Mouse (Mus musculus) midbrain, embryonic 10.5 days (tissue): Measurements from ENCODE around the gene Fads6. TPM values are rescaled to one million over a fixed set of nuclear protein-coding genes. Genes with fewer than 3 reads are reported as not detected.

Experiments used
- DNase-seq: peaks from one replicate; pipeline ENCODE4 v3.0.0-alpha.2; 2017; ENCODE audit warnings: low spot score
- H3K27ac ChIP-seq: fragments of 300-500 bp; sonication (generic); replicated peaks from 2 replicates; pipeline ENCODE4 v1.5.1; 2016; ENCODE audit warnings: mild to moderate bottlenecking
- H3K27me3 ChIP-seq: fragments of 300-500 bp; sonication (generic); 2 replicates; pipeline ENCODE4 v1.6.1; 2016; ENCODE audit warnings: low read depth, mild to moderate bottlenecking; ENCODE audit not compliant: poor library complexity, severe bottlenecking
- H3K36me3 ChIP-seq: fragments of 300-500 bp; sonication (generic); 2 replicates; pipeline ENCODE4 v1.6.1; 2016; ENCODE audit warnings: mild to moderate bottlenecking, moderate library complexity
- H3K4me1 ChIP-seq: fragments of 300-500 bp; sonication (generic); 2 replicates; pipeline ENCODE4 v1.6.1; 2016
- H3K4me3 ChIP-seq: fragments of 300-500 bp; sonication (generic); 2 replicates; pipeline ENCODE4 v1.5.1; 2016; ENCODE audit warnings: mild to moderate bottlenecking, moderate library complexity
- H3K9me3 ChIP-seq: fragments of 300-500 bp; sonication (generic); replicated peaks from 2 replicates; pipeline ENCODE4 v1.6.1; 2016; ENCODE audit warnings: mild to moderate bottlenecking
- WGBS: fragments of 180-500 bp; shearing (Covaris S2); methylation state at CpG from one replicate; pipeline ENCODE4 v1.1.7; 2016; 5-methylcytosine and 5-hydroxymethylcytosine counted together
- microRNA-seq: library from miRNA; unstranded; fragments of <30 nt; microRNA quantifications from one replicate; pipeline ENCODE4, GENCODE M21; 2017
- polyA plus RNA-seq: library from polyadenylated mRNA; unstranded; fragments of >200 nt; fragmentation: Nextera tagmentation; extraction: Ambion mirVana; gene quantifications from 2 replicates; pipeline ENCODE4 v1.2.1, GENCODE M21; 2016

The Fads6 gene
- polyA plus RNA-seq, 1 experiment from 2014 or later: 0.37 TPM

GRCm38 (mm10) chr11:115236570-115236969, 60.9 kb downstream of the Fads6 start:
- peaks cover 21% of the 10 kb centered on the region for H3K27me3 ChIP-seq
- H3K4me1 ChIP-seq: peaks cover 69% of the 10 kb centered on the region
- H3K36me3 ChIP-seq: no peaks in the 10 kb centered on the region
- 77% methylated on average over 5 of the region's 5 CpGs for WGBS
- DNase-seq: no peak
- peak overlapping the region; percentile 65 for H3K27ac ChIP-seq
- no peaks in the 10 kb centered on the region for H3K9me3 ChIP-seq
- H3K4me3 ChIP-seq: no peak overlapping the region

DNA sequence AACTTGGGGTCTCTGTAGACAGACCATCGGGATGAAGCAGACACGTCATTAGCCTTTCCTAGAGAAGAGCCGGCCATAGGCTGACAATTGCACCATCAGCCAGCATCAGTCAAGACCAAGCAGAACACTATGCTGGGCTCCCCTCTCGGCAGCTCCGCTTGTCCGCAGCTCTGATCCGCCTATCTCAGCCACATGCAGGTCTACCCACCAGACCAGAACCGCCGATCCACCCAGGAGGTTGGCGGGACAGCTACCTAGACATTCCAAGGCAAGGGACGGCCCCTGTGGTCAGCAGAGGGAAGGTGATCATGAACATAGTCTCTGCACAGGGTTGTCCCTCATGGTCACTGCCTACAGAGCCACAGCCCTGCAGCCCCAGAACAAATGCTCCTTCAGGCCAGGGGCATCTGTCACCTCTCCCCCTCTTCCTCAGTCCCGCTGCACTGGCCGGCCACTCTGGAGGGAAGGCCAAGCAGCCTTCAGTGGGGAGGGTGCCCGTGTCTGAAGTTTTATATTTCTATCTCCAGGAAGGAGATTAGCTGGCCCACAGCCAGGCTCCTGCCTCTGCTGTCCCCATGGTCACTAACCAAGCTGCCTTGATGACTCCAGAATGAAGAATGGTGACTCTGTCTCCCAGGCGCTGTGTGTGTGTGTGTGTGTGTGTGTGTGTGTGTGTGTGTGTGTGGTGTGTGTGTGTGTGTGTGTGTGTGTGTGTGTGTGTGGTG, 63.0 kb downstream of the Fads6 start:
- H3K4me1 ChIP-seq: peaks cover 75% of the 10 kb centered on the region
- WGBS: 76% methylated on average over 15 of the region's 15 CpGs
- H3K36me3 ChIP-seq: no peaks in the 10 kb centered on the region
- DNase-seq: no peak
- H3K9me3 ChIP-seq: no peaks in the 10 kb centered on the region
- peak overlapping the region; percentile 73 for H3K27ac ChIP-seq
- H3K4me3 ChIP-seq: no peak overlapping the region
- peaks cover 34% of the 10 kb centered on the region for H3K27me3 ChIP-seq

DNA sequence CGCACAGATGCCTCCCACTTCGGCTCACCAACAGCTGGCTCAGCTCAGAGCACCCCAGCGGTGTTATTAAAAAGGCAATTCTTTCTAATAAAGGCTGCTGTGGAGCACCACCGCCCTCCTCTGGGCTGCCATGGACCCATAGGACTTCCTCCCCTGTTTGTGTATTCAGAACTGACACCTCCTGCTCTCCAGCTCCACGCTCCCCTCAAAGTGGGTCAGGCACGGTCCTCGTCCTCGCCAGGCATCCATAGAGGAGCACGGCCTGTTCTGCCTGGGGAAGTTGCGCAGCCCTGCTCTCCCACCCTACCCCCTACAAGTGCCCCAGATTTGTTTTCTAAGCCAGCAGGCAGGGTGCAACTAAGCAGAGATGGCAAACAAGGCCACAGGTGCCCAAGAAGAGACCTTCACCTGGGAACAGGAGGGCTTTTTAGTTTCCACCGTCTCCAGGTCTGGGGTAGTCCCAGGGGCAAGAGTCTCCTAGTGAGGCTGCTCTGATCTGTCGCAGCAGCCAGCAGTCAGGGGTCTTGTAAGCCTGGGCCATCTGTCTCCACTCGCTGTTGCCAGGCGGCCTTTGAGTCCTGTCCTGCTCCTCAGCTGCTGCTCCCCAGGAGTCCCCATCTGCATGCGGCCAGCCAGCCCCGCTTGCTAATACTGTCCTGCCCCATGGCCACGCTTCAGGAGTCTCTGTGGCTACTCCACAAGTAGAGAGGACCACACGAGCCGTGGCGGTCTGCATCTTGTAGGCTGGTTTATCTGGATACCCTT, 63.8 kb downstream of the Fads6 start:
- H3K36me3 ChIP-seq: no peaks in the 10 kb centered on the region
- H3K4me3 ChIP-seq: no peak overlapping the region
- peaks cover 42% of the 10 kb centered on the region for H3K27me3 ChIP-seq
- no peaks in the 10 kb centered on the region for H3K9me3 ChIP-seq
- peak overlapping the region; percentile 73 for H3K27ac ChIP-seq
- WGBS: 45% methylated on average over 20 of the region's 20 CpGs
- peaks cover 80% of the 10 kb centered on the region for H3K4me1 ChIP-seq
- DNase-seq: peak; percentile 39

- Histone ChIP-seq H3K36me3 (no peaks in the 10 kb centered on the region), H3K9me3 (no peaks in the 10 kb centered on the region), H3K27ac (peak overlapping the region; percentile 73; the same call in 1 of the 2 replicates), H3K27me3 (peaks cover 45% of the 10 kb centered on the region), H3K4me1 (peaks cover 83% of the 10 kb centered on the region), H3K4me3 (no peak overlapping the region)
- 74% methylated on average over 5 of the region's 5 CpGs for WGBS
- DNase-seq: no peak
Observed at GRCm38 (mm10) chr11:115232889-115233288, 64.6 kb downstream of the Fads6 start.

- 69% methylated on average over 9 of the region's 9 CpGs for WGBS
- no peaks in the 10 kb centered on the region for H3K9me3 ChIP-seq
- peaks cover 45% of the 10 kb centered on the region for H3K27me3 ChIP-seq
- H3K4me1 ChIP-seq: peaks cover 89% of the 10 kb centered on the region
- H3K4me3 ChIP-seq: no peak overlapping the region
- no peaks in the 10 kb centered on the region for H3K36me3 ChIP-seq
- no peak for DNase-seq
- peak overlapping the region; percentile 52; the same call in 1 of the 2 replicates for H3K27ac ChIP-seq
Observed at GRCm38 (mm10) chr11:115231924-115232323, 65.5 kb downstream of the Fads6 start.

GRCm38 (mm10) chr11:115231168-115231915, 66.1 kb downstream of the Fads6 start:
- Histone ChIP-seq H3K4me1 (peaks cover 89% of the 10 kb centered on the region), H3K27ac (peak overlapping the region; percentile 52; the same call in 1 of the 2 replicates), H3K4me3 (no peak overlapping the region), H3K9me3 (no peaks in the 10 kb centered on the region), H3K27me3 (peaks cover 45% of the 10 kb centered on the region), H3K36me3 (no peaks in the 10 kb centered on the region)
- 60% methylated on average over 14 of the region's 14 CpGs for WGBS
- DNase-seq: no peak

Small RNA genes lying within 50 kb of the gene (microRNA-seq; reads per million reads assigned to microRNA genes)
- gene Gm25837: not detected

Other genes starting within 250 kb of the Fads6 start
- not detected in 2 replicates for gene Cd300ld3, start 249.3 kb downstream of the Fads6 start, polyA plus RNA-seq
- not detected in 2 replicates for gene Cd300e, start 235.5 kb downstream of the Fads6 start, polyA plus RNA-seq
- 0.49 and 1.1 TPM in 2 replicates for gene Rab37, start 206.2 kb downstream of the Fads6 start, polyA plus RNA-seq
- gene Cd300lf, start 163.7 kb downstream of the Fads6 start, polyA plus RNA-seq: 0.21 TPM in 1 of 2 replicates, not detected in the other
- gene Slc9a3r1, start 134.3 kb downstream of the Fads6 start, polyA plus RNA-seq: 36.8 and 37.8 TPM in 2 replicates
- 7.1 and 11.3 TPM in 2 replicates for gene Tmem104, start 110.2 kb downstream of the Fads6 start, polyA plus RNA-seq
- 17.8 and 19.5 TPM in 2 replicates for gene Nat9, start 109.8 kb downstream of the Fads6 start, polyA plus RNA-seq
- 0.02 and 0.06 TPM in 2 replicates for gene Grin2c, start 30.4 kb downstream of the Fads6 start, polyA plus RNA-seq
- gene Fdxr, start 20.6 kb downstream of the Fads6 start, polyA plus RNA-seq: 16.7 and 19.8 TPM in 2 replicates
- gene Otop2, start 9.5 kb upstream of the Fads6 start, polyA plus RNA-seq: not detected in 2 replicates
- not detected in 2 replicates for gene Ush1g, start 24.4 kb upstream of the Fads6 start, polyA plus RNA-seq
- 0.37 and 0.42 TPM in 2 replicates for gene Otop3, start 37.1 kb upstream of the Fads6 start, polyA plus RNA-seq
- gene Hid1, start 70.1 kb upstream of the Fads6 start, polyA plus RNA-seq: 12.1 and 18.1 TPM in 2 replicates
- 16.1 and 19.7 TPM in 2 replicates for gene Cdr2l, start 84.3 kb upstream of the Fads6 start, polyA plus RNA-seq
- gene Mrpl58, start 106.1 kb upstream of the Fads6 start, polyA plus RNA-seq: 256 and 270 TPM in 2 replicates
- gene Atp5h, start 122.3 kb upstream of the Fads6 start, polyA plus RNA-seq: 926 and 929 TPM in 2 replicates
- gene Kctd2, start 122.5 kb upstream of the Fads6 start, polyA plus RNA-seq: 9.9 and 18.8 TPM in 2 replicates
- gene Trim80, start 142.9 kb upstream of the Fads6 start, polyA plus RNA-seq: 0.14 and 0.15 TPM in 2 replicates
- 0.11 and 0.17 TPM in 2 replicates for gene Slc16a5, start 164.8 kb upstream of the Fads6 start, polyA plus RNA-seq
- 6.6 and 9.4 TPM in 2 replicates for gene Armc7, start 178.0 kb upstream of the Fads6 start, polyA plus RNA-seq
- 87.7 and 89.7 TPM in 2 replicates for gene Nt5c, start 194.2 kb upstream of the Fads6 start, polyA plus RNA-seq
- 780 and 877 TPM in 2 replicates for gene Jpt1, start 216.7 kb upstream of the Fads6 start, polyA plus RNA-seq
- gene Sumo2, start 238.6 kb upstream of the Fads6 start, polyA plus RNA-seq: 1,440 and 1,519 TPM in 2 replicates